Mouse (Mus musculus) gastrocnemius, postnatal 10 days (tissue): Measurements from ENCODE around the gene Vps37b. TPM values are rescaled to one million over a fixed set of nuclear protein-coding genes. Genes with fewer than 3 reads are reported as not detected.

Source experiments
- DNase-seq: peaks from one replicate; pipeline ENCODE4 v3.0.0; 2021; ENCODE audit warnings: mixed read lengths
- microRNA-seq, 2 experiments: library from miRNA; unstranded; fragments of <30 nt; microRNA quantifications; one replicate each; pipeline ENCODE4 v1.2.0; 2021
- total RNA-seq, 2 experiments: library from RNA; stranded (reverse); gene quantifications; 2 replicates each; pipeline ENCODE4 v1.2.3; 2021

The Vps37b gene
- total RNA-seq, 2 experiments from 2014 or later, result 11.9 to 13.4 TPM

GRCm38 (mm10) chr5:123979221-123979979 lies 52.7 kb downstream of the Vps37b start:
- DNase-seq, result no peak

GRCm38 (mm10) chr5:123978131-123978530 lies 53.9 kb downstream of the Vps37b start:
- no peak for DNase-seq

- no peak for DNase-seq
Observed at GRCm38 (mm10) chr5:123977231-123977630, 54.8 kb downstream of the Vps37b start.

- no peak for DNase-seq
Observed at GRCm38 (mm10) chr5:123975668-123976180, 56.3 kb downstream of the Vps37b start.

GRCm38 (mm10) chr5:123974616-123975111 lies 57.4 kb downstream of the Vps37b start:
- no peak for DNase-seq

- no peak for DNase-seq
Observed at GRCm38 (mm10) chr5:123974179-123974485, 57.9 kb downstream of the Vps37b start.

GRCm38 (mm10) chr5:123973299-123974178 lies 58.5 kb downstream of the Vps37b start, which contains the start of gene Hip1r:
Gene Hip1r (plus strand): TSS chr5:123973628.
- DNase-seq, result peak; percentile 68

GRCm38 (mm10) chr5:123972453-123972852 lies 59.6 kb downstream of the Vps37b start:
- no peak for DNase-seq

GRCm38 (mm10) chr5:123970576-123970975 lies 61.5 kb downstream of the Vps37b start:
- DNase-seq, result no peak

GRCm38 (mm10) chr5:123969216-123969615 lies 62.9 kb downstream of the Vps37b start:
- DNase-seq, result no peak

- DNase-seq, result no peak
Observed at GRCm38 (mm10) chr5:123968468-123968867, 63.6 kb downstream of the Vps37b start.

GRCm38 (mm10) chr5:123966759-123967158 lies 65.3 kb downstream of the Vps37b start:
- no peak for DNase-seq

- no peak for DNase-seq
Observed at GRCm38 (mm10) chr5:123964208-123964607, 67.9 kb downstream of the Vps37b start.

GRCm38 (mm10) chr5:123961046-123961445 lies 71.0 kb downstream of the Vps37b start:
- DNase-seq, result no peak

- no peak for DNase-seq
Observed at GRCm38 (mm10) chr5:123960129-123960528, 71.9 kb downstream of the Vps37b start.

GRCm38 (mm10) chr5:123959018-123959417 lies 73.1 kb downstream of the Vps37b start:
- DNase-seq, result no peak

- DNase-seq, result no peak
Observed at GRCm38 (mm10) chr5:123957213-123957612, 74.9 kb downstream of the Vps37b start.

Small RNAs within 50 kb of the gene (microRNA-seq; reads per million reads assigned to microRNA genes)
- 0 reads per million in 2 experiments for gene Mir7032

Other genes starting within 250 kb of the Vps37b start
- under 1 TPM; 0.28 to 0.32 TPM for gene Hcar2, start 166.8 kb downstream of the Vps37b start, total RNA-seq
- gene Hcar1, start 152.2 kb downstream of the Vps37b start, total RNA-seq, result under 1 TPM; 0.54 to 0.84 TPM
- 10 to 100 TPM; 60.9 to 61.0 TPM for gene Denr, start 125.1 kb downstream of the Vps37b start, total RNA-seq
- gene Gm43518, start 104.9 kb downstream of the Vps37b start, total RNA-seq, result under 1 TPM; 0.52 to 0.77 TPM
- gene Ccdc62, start 101.6 kb downstream of the Vps37b start, total RNA-seq, result 1 to 10 TPM; 2.3 to 3.6 TPM
- gene Hip1r, start 58.6 kb downstream of the Vps37b start, total RNA-seq, result 1 to 10 TPM; 8.2 to 9.0 TPM
- 1 to 10 TPM; 4.2 to 4.4 TPM for gene Abcb9, start 63.5 kb upstream of the Vps37b start, total RNA-seq
- 1 to 10 TPM; 7.2 to 8.8 TPM for gene Ogfod2, start 80.0 kb upstream of the Vps37b start, total RNA-seq
- gene Arl6ip4, start 83.8 kb upstream of the Vps37b start, total RNA-seq, result 10 to 100 TPM; 53.8 to 64.3 TPM
- 10 to 100 TPM; 20.8 to 25.4 TPM for gene Pitpnm2, start 217.5 kb upstream of the Vps37b start, total RNA-seq